Mouse (Mus musculus) MEL (cell line): ENCODE measurements around the gene Cd164. TPM values are rescaled to one million over a fixed set of nuclear protein-coding genes. Genes with fewer than 3 reads are reported as not detected.
A peak's percentile ranks its signal among the peaks of the same experiment; 100 is the strongest.

Experiments used
- DNase-seq: peaks from one replicate; pipeline ENCODE4 v3.0.0; 2011; ENCODE audit warnings: low read depth, low spot score
- H3K27ac ChIP-seq: 2 replicates; pipeline ENCODE4 v1.5.1; 2012; ENCODE audit warnings: low read depth, mild to moderate bottlenecking, control low read depth, low read length, moderate library complexity; ENCODE audit not compliant: control insufficient read depth
- H3K27me3 ChIP-seq, 2 experiments: fragments of 150-350 bp in 1 of 2; sonication (generic) in 1 of 2; 2 replicates each; pipeline ENCODE4 v1.6.1; 2012; ENCODE audit warnings: low read length in 2 of 2, mild to moderate bottlenecking in 2 of 2, improper control_type of control experiment in 1 of 2, moderate library complexity in 1 of 2; ENCODE audit not compliant: insufficient read depth in 2 of 2, control insufficient read depth in 1 of 2
- H3K36me3 ChIP-seq, 2 experiments: 2 replicates each; pipeline ENCODE4 v1.6.1; 2012 to 2014; ENCODE audit warnings: low read length in 2 of 2, improper control_type of control experiment in 1 of 2, inconsistent platforms in 1 of 2, mild to moderate bottlenecking in 1 of 2; ENCODE audit not compliant: insufficient read depth in 2 of 2, control insufficient read depth in 1 of 2
- H3K4me1 ChIP-seq, 2 experiments: fragments of 150-350 bp in 1 of 2; sonication (generic) in 1 of 2; 2 replicates each; pipeline ENCODE4 v1.6.1; 2012; ENCODE audit warnings: low read length in 2 of 2, improper control_type of control experiment in 1 of 2, mild to moderate bottlenecking in 1 of 2; ENCODE audit not compliant: insufficient read depth in 2 of 2, control insufficient read depth in 1 of 2
- H3K4me3 ChIP-seq, 2 experiments: fragments of 150-350 bp in 1 of 2; sonication (generic) in 1 of 2; 2 replicates each; pipeline ENCODE4 v1.5.1; 2012; ENCODE audit warnings: low read depth in 2 of 2, low read length in 2 of 2, mild to moderate bottlenecking in 2 of 2, moderate library complexity in 2 of 2, control low read depth in 1 of 2, improper control_type of control experiment in 1 of 2; ENCODE audit not compliant: control insufficient read depth in 1 of 2, insufficient read depth in 1 of 2
- H3K79me2 ChIP-seq: 2 replicates; pipeline ENCODE4 v1.6.1; 2012; ENCODE audit warnings: mild to moderate bottlenecking, low read length, moderate library complexity; ENCODE audit not compliant: control insufficient read depth, poor library complexity, insufficient read depth
- H3K9ac ChIP-seq: 2 replicates; pipeline ENCODE4 v1.6.1; 2012; ENCODE audit warnings: low read depth, mild to moderate bottlenecking, control low read depth, low read length, moderate library complexity; ENCODE audit not compliant: control insufficient read depth, poor library complexity, severe bottlenecking
- H3K9me3 ChIP-seq: fragments of 150-350 bp; sonication (generic); replicated peaks from 2 replicates; pipeline ENCODE4 v1.6.1; 2012; ENCODE audit warnings: mild to moderate bottlenecking, low read length, improper control_type of control experiment, moderate library complexity; ENCODE audit not compliant: insufficient read depth
- CHD1 ChIP-seq: IDR thresholded peaks from 2 replicates; pipeline ENCODE4 v1.6.1; 2012; ENCODE audit warnings: low read depth, mild to moderate bottlenecking, inconsistent platforms, low read length, improper control_type of control experiment
- CTCF ChIP-seq, 3 experiments: IDR thresholded peaks in 2 of 3; conservative IDR thresholded peaks in 1 of 3; 2 replicates each; pipeline ENCODE4 v1.5.1; 2011 to 2012; ENCODE audit warnings: low read length in 3 of 3, low read depth in 2 of 3, mild to moderate bottlenecking in 2 of 3, improper control_type of control experiment in 1 of 3, inconsistent platforms in 1 of 3, mixed read lengths in 1 of 3, moderate library complexity in 1 of 3; ENCODE audit not compliant: control insufficient read depth in 1 of 3, insufficient read depth in 1 of 3, poor library complexity in 1 of 3, severe bottlenecking in 1 of 3
- EP300 ChIP-seq, 2 experiments: IDR thresholded peaks; 2 replicates each; pipeline ENCODE4 v1.6.1; 2011; ENCODE audit warnings: improper control_type of control experiment in 2 of 2, low read length in 2 of 2, low read depth in 1 of 2, mild to moderate bottlenecking in 1 of 2
- ETS1 ChIP-seq: IDR thresholded peaks from 2 replicates; pipeline ENCODE4 v1.6.1; 2012; ENCODE audit warnings: low read depth, mild to moderate bottlenecking, inconsistent platforms, low read length, improper control_type of control experiment, moderate library complexity
- GATA1 ChIP-seq: IDR thresholded peaks from 2 replicates; pipeline ENCODE4 v1.6.1; 2011; ENCODE audit warnings: low read depth, low read length, improper control_type of control experiment
- JUND ChIP-seq: IDR thresholded peaks from 2 replicates; pipeline ENCODE4 v1.6.1; 2011; ENCODE audit warnings: low read depth, mild to moderate bottlenecking, improper control_type of control experiment, low read length
- MAFK ChIP-seq: IDR thresholded peaks from 2 replicates; pipeline ENCODE4 v1.6.1; 2011; ENCODE audit warnings: low read depth, mild to moderate bottlenecking, low read length, improper control_type of control experiment, borderline replicate concordance
- MEF2A ChIP-seq: IDR thresholded peaks from 2 replicates; pipeline ENCODE4 v1.6.1; 2014; ENCODE audit warnings: low read depth, mild to moderate bottlenecking, inconsistent platforms, low read length, improper control_type of control experiment; ENCODE audit not compliant: poor library complexity, insufficient replicate concordance, severe bottlenecking; ENCODE audit errors: extremely low read depth
- MXI1 ChIP-seq: IDR thresholded peaks from 2 replicates; pipeline ENCODE4 v1.6.1; 2011; ENCODE audit warnings: mild to moderate bottlenecking, low read depth, low read length, improper control_type of control experiment
- POLR2AphosphoS5 ChIP-seq: IDR thresholded peaks from 2 replicates; pipeline ENCODE4 v1.6.1; 2012; ENCODE audit warnings: low read depth, borderline replicate concordance, mild to moderate bottlenecking, inconsistent platforms, low read length, moderate library complexity, mixed read lengths
- RCOR1 ChIP-seq: IDR thresholded peaks from 2 replicates; pipeline ENCODE4 v1.6.1; 2012; ENCODE audit warnings: low read depth, mild to moderate bottlenecking, inconsistent platforms, low read length, improper control_type of control experiment
- SIN3A ChIP-seq: IDR thresholded peaks from 2 replicates; pipeline ENCODE4 v1.6.1; 2012; ENCODE audit warnings: low read length, improper control_type of control experiment, inconsistent platforms
- TAL1 ChIP-seq: IDR thresholded peaks from 2 replicates; pipeline ENCODE4 v1.6.1; 2012; ENCODE audit warnings: mild to moderate bottlenecking, inconsistent platforms, low read length, moderate library complexity, mixed read lengths
- TBP ChIP-seq: IDR thresholded peaks from 2 replicates; pipeline ENCODE4 v1.8.0; 2011; ENCODE audit warnings: low read depth, low read length, improper control_type of control experiment
- TCF12 ChIP-seq: IDR thresholded peaks from 2 replicates; pipeline ENCODE4 v1.6.1; 2014; ENCODE audit warnings: low read depth, mild to moderate bottlenecking, inconsistent platforms, low read length, improper control_type of control experiment, moderate library complexity
- USF1 ChIP-seq: IDR thresholded peaks from 2 replicates; pipeline ENCODE4 v1.6.1; 2014; ENCODE audit warnings: low read depth, mild to moderate bottlenecking, inconsistent platforms, low read length, improper control_type of control experiment, moderate library complexity
- USF2 ChIP-seq, 2 experiments: IDR thresholded peaks; 2 replicates each; pipeline ENCODE4 v1.6.1; 2011 to 2012; ENCODE audit warnings: improper control_type of control experiment in 2 of 2, low read length in 2 of 2, borderline replicate concordance in 1 of 2, inconsistent platforms in 1 of 2, low read depth in 1 of 2, mild to moderate bottlenecking in 1 of 2; ENCODE audit not compliant: insufficient read depth in 1 of 2
- ZKSCAN1 ChIP-seq: IDR thresholded peaks from 2 replicates; pipeline ENCODE4 v1.6.1; 2012; ENCODE audit warnings: low read depth, mild to moderate bottlenecking, inconsistent platforms, low read length, improper control_type of control experiment, moderate library complexity
- ZMIZ1 ChIP-seq: IDR thresholded peaks from 2 replicates; pipeline ENCODE4 v1.6.1; 2012; ENCODE audit warnings: low read depth, mild to moderate bottlenecking, inconsistent platforms, low read length, improper control_type of control experiment, moderate library complexity
- polyA plus RNA-seq, 2 experiments: library from polyadenylated mRNA; stranded (reverse) in 1 of 2; unstranded in 1 of 2; fragments of >175 nt in 1 of 2; fragments of >200 nt in 1 of 2; gene quantifications; 2 replicates each; pipeline versions ENCODE4 v1.2.1 to v1.2.4; 2012; ENCODE audit warnings: low replicate concordance in 2 of 2, low read depth in 1 of 2; ENCODE audit not compliant: insufficient read length in 2 of 2, insufficient read depth in 1 of 2, missing spikeins in 1 of 2
- total RNA-seq: library from RNA; depleted of rRNA; stranded (reverse); fragments of 300-350 nt; gene quantifications from 2 replicates; pipeline ENCODE4 v1.2.3, GENCODE M21; 2012

Gene Cd164
- total and polyA plus RNA-seq, 3 experiments: 21.4 to 59.4 TPM; not detected in 1

DNA sequence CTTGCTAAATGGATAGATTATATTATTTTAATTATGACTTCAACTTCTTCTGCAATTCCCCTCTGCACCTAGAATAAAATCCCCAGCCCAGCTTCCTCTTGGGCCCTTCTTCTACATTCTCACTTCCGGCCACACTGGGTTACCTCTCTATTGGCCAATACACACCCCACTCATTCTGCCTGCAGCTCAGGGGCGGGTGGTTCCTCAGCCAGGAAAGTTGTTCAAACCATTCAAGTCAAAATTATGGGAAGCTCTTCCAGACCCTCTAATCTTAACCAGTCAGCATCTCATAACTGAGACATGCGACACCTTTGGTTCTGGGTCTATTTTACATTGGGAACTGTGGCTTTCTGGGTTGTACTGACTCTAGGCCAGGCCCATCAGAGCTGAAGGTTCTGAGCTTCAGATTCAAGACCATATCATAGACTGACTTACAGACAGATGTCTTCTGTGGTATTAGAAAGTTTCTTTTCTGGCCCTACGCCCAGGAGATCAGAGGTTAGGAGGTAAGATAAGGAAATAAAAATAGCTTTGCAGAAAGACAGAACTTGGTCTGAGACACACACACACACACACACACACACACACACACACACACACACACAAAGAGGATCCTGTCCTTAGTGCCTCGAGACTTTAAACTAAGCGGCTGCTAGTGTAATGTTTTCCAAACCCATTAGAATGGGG is 45.3 kb upstream of the Cd164 start (continued):
- TF ChIP-seq MAFK (peak; percentile 76; the same call in 1 of the 2 replicates), JUND (no peak), TBP (peak; percentile 45; the same call in 1 of the 2 replicates)

DNA sequence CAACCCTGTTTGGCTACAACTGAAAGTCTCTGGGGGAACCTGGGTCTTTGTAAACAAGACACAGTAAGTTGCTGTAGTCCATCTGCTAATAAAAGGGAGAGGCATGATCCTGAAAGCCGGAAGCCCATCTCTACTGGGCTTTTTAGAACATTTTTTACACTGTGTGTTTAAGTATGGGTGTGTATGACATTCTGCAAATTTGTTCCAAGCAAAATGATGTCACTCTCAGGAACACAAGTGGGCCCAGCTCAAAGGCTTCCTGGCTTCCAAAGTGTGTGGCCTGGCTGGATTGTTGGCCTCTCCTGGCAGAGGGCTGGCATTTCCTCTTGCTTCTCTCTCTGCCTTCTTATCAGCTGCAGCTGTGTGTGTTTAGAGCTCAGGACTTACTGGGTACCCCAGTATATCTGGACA is 44.2 kb upstream of the Cd164 start:
- H3K4me1 ChIP-seq: peaks cover 18 to 38% of the 10 kb centered on the region in 2 experiments
- no peaks in the 10 kb centered on the region for H3K9me3 ChIP-seq
- no peak overlapping the region for H3K4me3 ChIP-seq
- H3K27me3 ChIP-seq: no peaks in the 10 kb centered on the region
- peaks cover 0 to 29% of the 10 kb centered on the region in 2 experiments; a peak in 2 of 4 replicates for H3K36me3 ChIP-seq
- no peaks in the 10 kb centered on the region for H3K79me2 ChIP-seq
- TF ChIP-seq MEF2A: 0 out of 2 replicates have a peak, but pooled peaks have one; percentile 41
- TF ChIP-seq ZMIZ1: no peak
- TF ChIP-seq TAL1: peak; percentile 68
- peak; percentile 70 for TF ChIP-seq GATA1
- TF ChIP-seq ETS1: peak; percentile 66
- TF ChIP-seq POLR2AphosphoS5: no peak
- TF ChIP-seq CTCF (IDR thresholded peaks at IDR 0.05 in 2 of 3, conservative IDR thresholded peaks at IDR 0.05 in 1 of 3; ENCODE audit: control insufficient read depth in 1 of 3, insufficient read depth in 1 of 3, low read depth in 2 of 3, low read length in 3 of 3, poor library complexity in 1 of 3, severe bottlenecking in 1 of 3): no peak
- no peak for TF ChIP-seq ZKSCAN1
- TF ChIP-seq EP300 (IDR thresholded peaks at IDR 0.05; ENCODE audit: low read depth in 1 of 2, low read length in 2 of 2): peak; percentile 43 to 60
- TF ChIP-seq RCOR1: no peak
- TF ChIP-seq USF1: no peak
- TF ChIP-seq USF2 (IDR thresholded peaks at IDR 0.05; ENCODE audit: borderline replicate concordance in 1 of 2, insufficient read depth in 1 of 2, low read depth in 1 of 2, low read length in 2 of 2): no peak
- TF ChIP-seq SIN3A: no peak
- no peak for TF ChIP-seq CHD1
- TF ChIP-seq TCF12: peak; percentile 71
- no peak for TF ChIP-seq JUND
- TF ChIP-seq MXI1: peak; percentile 47; the same call in 1 of the 2 replicates
- peak overlapping the region; percentile 55 for H3K27ac ChIP-seq
- peak overlapping the region; percentile 31 for H3K9ac ChIP-seq
- peak; percentile 44 for DNase-seq
